Mouse (Mus musculus) frontal cortex, postnatal 25 days (tissue): ENCODE measurements around the gene Grm1.
"Not testable (repeated sequence)": the region's sequence is repeated elsewhere in the genome, so short reads cannot be mapped to it uniquely, and the experiment has no call there.

Experiments
- DNase-seq, 2 experiments: peaks; one replicate each; pipeline ENCODE4 v3.0.0; 2022; ENCODE audit warnings: low spot score in 2 of 2

Grm1 gene

DNA sequence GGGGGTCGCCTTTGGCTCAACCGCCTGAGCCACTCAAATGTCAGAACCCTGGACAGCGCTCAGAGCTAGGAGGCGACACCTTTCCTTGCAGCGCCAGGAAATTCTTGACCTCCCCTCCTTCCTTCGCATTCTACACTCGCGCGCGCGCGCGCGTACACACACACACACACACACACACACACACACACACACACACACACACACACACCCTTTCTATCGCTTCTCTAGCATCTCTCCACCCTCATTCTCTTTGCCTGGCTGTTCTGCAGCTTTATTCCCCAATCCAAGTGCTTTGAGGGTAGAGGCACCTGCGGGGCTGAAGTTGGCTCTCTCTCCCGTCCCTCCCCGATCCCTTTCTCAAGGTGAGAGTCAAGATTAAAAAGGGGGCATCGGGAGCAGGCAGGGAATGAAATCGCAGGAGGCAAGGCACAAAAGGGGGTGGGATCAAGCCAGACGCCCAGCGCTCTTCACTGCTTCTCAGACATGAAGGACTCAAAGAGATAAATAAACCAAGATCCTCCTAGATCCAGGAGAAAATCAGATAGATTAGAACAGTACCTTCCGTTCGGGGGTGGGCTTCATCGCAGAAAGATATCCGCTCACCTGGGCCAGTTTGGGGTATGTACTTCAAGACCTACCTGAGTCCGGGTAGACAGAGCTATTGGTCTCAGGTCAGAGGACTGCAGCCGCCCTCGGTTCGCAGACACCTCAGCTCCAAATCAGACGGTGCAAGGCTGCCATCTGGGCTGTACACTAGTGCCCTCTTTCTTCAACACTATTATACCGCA is at the start of gene Grm1:
Gene Grm1 (minus strand): TSS at position 746 of the 788 bp plus-strand sequence.
- peak; percentile 25 to 40 for DNase-seq

DNA sequence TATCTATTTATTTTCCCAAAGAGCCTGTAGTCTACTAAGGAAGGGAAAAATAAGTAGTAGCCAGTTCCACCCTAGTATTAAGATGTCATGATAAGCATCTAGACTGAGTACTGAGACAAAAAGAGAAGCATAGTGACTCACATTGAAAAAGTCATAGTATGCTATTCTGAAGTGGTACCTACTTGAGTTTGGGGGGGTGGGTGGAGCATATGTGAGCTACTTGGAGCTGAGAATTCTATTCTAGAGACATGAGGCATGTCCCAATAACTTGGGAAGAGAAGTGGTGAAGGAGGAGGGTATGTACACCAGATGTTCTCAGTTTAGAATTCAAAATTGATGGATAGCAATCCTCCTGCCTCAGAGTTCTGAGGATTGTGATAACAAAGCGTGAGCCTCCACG is 39.6 kb upstream of the Grm1 start:
- DNase-seq, result no peak

DNA sequence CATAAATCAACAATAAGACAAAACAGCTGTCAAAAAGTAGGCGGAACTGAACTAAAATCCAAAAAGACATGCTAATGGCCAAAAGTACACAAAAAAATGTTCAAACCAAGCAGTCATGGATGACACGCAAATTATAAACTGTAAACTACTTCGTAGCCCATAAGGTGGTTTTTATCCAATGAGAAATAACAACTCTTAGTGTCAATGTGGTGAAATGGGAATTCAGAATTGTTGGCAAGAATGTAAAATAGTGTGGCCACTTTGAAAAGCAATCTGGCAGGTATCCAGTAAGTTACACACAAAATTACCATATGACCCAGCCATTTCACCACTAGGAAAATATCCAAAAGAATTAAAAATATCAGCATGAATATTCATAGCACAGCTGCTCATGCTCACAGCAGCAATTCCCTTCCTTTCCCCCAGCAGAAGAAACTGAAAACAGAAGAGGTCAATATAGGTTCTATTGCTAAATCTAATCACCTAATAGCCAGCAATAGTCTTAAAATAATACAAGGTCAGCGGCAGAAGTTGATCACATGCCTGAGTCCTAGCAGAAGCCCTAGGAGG is 16.4 kb upstream of the Grm1 start:
- no peak for DNase-seq

DNA sequence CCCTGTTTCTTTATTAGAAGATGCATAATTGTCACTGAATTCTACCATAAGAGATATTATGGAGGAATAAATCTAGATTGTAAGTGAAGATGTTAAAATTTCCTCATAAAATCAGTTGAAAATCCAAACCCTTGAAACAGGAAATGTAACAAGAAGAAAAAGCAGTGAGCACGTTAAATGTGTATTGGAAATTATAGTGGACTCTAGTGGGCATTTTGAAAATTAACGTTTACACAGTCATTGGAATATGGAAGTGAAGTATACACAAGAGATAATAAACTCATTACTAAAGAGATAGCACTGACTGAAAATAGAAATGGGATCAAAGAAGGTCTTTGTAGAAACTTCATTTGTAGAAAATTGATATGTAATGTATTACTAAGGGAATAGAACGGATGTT is 4.2 kb upstream of the Grm1 start:
- DNase-seq, result no peak

DNA sequence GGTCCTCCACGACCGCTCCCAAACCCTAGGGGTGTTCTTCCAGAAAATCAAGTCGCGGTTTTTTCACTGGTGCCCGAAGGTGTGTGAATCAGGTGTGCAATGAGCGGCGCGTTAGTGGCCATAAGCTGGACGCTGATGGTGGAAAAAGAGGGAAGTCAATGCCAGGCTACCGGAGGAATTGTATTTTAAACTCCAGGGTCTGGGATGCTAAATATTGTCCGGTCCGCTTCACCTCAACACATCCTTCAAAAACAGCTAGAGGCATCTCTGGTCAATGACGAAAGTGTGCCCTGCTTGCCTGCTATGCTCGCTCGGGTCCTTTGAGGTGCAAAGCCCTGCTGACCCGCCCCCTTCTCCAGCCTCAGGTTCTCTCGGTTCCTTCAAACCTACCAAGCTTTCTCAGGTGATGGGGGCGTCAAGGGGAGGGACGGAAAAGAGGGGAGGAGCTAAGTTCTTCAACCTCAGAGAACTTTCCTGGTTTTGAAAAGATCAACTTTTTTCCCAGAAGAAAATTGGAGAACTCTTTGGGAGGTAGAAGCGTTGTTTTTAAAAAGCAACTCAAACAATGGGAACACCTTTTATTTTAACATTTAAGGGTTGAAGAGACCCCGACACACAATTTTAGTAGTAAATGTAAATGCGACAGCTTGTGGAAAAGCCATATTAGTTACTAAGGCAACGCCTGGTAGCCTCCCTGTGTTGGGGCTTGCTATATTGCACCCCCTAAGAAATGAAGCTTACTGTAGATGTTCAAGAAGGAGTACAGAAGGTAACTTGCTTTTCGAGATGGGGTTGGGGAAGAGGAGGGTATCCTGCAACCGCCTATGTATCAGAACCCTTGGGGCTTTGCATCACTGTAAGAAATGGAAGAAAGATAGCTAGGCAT is 1.2 kb downstream of the Grm1 start:
- no peak for DNase-seq

DNA sequence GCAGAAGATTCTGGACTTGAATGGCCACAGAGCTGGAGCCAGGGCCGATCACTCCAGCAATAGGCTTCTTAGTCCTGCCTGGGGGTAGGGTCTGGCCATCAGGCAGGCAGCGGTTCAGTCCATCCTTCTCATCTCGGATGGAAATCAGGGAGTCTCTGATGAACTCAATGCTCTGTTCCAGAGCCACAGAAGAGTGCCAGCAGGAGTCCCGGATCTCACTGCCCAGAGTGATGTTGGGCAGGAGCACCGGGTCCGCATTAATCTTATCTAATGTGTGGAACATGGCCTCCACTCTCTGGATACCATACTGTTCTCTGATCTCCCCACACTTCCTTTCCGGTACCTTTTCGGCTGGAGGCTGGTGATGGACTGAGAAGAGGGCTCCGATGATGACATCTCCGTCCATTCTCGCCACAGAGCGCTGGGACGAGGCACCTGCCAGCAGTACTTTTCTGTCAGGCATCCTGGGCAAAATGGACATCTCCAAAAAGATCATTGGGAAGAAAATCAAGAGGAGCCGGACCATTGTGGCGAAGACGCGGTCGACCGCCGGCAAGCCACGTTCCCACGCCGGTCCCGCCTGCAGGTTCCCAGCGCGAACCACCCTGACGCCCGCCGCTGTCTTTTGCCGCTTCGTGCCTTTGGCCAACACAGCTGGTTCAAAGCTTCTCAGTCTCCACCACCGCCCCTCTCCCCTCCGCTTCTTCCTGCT is 2.0 kb downstream of the Grm1 start:
- peak in 1 of 2 experiments; percentile 6 for DNase-seq

DNA sequence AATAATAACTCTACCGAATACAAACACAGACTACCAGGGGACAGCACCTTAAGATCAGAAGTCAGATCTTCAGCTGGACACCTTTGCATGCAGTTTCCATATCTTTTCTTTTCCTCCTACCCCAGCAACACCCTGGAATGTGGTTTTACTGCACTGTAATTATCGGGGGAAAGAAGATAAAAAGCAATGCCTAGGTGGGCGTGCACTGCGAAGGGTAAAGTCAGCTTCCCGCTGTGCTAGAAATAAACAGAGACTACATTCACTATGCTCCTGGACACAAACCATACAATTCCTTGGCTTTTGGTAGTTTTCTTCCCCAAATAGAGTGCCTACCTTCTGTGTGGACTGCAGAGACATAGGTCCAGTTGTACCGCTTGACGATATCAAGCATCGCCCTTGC is 2.6 kb downstream of the Grm1 start:
- no peak for DNase-seq

DNA sequence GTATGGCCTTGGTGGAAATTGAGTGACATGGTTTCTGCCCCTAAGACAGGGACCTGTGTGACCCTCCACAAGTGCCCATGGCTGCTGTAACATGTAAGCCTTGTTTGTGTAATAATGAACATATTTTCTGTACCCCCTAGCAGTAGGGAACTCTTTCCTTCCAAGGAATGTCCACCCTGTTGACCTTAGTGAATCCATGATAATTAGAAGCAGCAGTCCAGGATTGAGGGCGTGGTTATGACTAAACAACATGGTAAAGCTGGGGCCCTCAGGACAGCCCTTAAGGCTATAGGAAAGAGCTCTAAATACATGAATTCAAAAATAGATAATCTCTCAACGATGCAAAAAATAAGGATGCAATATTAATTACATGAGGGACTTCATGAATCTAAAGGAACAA is 17.0 kb downstream of the Grm1 start:
- no peak for DNase-seq

DNA sequence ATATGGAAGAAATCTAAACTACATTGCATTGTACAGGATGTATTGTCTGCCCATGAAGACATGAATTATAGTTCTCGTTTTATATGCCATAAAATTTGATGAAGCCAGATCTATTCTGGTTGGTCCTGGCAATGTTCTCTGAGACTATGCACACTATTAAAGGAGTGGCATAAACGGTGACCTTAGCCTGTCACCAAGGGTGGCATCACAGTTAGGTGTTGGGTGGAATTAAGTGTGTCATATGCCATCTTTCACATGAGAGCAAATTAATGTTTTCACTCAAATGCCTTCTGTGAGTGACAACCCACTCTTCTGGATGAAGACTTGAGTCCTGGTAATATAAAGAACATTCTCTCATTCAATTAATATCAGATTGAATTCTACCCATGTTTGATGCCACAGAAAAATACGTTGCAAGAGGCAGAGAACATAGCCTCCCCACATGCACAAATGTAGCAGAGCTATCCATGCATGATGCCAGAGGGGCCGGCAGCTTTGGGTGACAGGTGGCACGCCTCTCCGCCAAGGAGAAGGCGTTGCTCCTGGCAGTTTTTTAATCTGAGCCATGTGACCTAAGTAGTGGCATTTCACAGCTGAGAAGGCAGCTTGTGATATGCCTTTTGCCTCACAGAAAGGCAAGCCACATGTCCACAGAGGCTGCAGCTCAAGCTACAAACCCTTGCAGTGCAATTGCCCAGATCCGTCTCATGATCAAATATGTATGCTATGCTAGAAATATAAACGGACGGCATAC is 20.7 kb downstream of the Grm1 start:
- DNase-seq, result no peak

DNA sequence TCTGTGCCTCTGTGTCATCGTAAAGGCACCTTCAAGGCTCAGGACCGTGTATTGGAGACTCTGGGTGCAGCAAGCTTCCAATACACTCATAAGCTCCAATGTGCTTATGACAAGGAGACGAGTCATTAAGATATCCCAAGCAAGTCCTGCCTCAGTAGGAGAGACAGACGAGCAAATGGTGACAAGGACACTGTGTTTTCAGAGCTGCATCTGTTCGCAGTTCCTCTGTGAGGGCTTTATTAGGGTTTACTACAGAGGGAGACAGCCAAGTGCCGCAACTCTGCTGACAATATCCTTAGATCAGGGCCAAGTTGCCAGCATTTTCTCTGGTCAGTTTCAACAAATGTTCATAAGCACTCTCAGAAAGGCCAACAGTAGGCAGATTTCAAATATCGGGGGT is 32.8 kb downstream of the Grm1 start:
- no peak for DNase-seq

DNA sequence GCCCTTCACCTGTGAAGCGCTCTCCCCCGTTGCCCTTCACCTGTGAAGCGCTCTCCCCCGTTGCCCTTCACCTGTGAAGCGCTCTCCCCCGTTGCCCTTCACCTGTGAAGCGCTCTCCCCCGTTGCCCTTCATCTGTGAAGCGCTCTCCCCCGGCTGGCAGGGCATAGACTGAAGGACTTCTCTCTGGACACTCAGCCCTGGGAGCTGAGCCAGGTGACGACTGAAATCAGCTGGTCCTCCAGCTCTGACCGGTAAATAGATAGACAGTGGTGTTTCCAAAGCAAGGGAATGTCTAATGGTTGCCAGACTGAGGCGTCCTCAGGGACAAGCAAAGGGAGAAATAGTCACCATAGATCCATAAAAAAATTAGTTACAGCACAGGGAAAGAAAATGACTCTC is 36.7 kb downstream of the Grm1 start:
- not testable (repeated sequence) for DNase-seq

DNA sequence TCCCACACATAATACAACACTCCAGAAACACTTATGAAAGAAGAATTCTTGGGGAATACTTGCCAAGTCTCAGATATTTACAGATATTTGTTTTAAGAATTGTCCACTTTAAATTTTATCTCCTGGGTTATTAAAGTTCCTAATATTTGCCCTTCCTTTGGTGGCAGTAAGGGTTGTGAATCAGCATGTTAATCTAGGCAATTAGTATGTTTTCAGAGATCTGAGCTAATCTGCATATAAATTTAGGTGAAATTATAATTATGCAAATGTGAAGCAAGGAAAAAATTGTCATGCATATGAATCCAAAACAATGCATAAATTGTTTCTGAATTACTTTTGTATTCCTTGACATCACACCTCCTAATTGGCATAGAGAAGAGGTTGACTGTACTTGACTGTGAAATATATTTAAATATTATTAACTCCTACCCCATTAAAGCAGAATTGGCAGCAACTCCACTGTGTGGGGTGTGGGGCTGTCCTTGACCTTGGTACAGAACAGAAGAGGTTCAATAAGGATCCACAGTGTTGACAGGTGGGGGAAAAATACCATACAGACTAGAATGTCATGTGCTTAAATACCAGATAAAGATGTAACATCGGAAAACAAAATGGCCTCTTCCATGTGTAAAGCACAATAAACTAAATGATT is 37.6 kb downstream of the Grm1 start:
- no peak for DNase-seq

DNA sequence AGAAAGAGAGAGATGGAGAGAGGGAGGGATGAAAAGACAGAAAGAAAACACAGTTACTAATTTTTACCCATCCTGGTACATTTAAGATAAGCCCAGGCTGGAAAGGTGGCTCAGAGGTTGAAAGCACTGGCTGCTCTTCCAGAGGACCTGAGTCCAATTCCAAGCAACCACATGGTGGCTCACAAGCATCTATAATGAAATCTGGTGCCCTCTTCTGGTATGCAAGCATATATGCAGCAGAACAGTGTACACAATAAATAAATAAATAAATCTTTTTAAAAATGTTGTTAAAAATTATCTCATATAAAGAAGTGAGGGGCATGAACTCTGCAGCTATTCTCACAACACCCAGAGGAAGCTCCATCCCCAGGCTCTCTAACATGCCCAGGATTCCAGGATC is 42.8 kb downstream of the Grm1 start:
- no peak for DNase-seq

DNA sequence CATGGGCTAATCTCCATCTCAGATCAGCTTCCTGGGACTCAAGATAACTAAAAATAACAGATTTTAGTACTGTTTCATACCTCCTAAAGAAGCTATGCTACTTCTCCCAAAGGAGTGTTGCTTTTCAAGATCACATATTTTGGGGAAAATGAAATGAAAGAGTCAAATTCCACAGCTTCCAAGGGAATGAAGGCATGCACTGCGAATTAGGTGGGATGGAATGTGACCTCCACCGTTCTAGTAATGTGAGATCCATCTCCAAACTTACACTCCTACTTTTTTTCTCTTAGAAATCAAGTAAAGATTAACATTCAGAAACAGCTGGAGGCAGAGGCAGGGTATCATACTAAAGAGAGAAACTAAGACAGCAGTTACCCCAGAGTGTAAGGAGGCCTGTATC is 49.9 kb downstream of the Grm1 start:
- no peak for DNase-seq

DNA sequence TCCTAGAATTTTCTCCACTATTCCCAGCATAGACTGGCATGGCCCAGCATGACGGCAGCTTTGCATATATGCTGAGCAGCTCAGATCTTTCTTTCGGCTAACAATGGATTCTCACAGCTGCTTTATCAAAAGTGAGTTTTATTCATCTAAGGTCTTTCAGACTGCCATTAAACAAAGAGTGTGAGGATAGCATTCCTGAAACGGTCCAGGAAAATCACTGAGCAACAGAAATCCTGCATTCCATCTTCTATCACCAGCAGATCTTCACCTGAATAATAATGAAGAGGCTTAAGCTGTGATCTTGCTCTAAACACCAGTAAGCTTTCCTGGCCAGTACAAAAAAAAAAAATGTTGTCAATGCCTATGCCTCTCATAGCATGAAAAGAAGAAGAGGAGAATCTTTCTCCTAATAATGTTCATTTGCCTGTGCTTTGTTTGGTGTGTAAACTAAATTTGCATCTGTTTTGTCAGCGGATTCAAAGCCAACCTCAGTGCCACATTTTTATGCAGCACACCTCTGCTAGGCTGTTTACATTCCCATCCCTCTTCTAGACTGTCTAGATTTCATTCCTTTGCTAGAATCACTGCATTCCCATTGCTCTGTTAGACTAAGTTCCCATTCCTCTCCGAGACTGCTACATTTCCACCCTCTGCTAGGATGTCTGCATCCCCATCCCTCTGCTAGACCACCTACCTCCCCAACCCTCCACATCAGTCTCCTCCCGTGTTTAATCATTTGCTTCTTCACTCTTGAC is 56.2 kb downstream of the Grm1 start:
- DNase-seq, result no peak

DNA sequence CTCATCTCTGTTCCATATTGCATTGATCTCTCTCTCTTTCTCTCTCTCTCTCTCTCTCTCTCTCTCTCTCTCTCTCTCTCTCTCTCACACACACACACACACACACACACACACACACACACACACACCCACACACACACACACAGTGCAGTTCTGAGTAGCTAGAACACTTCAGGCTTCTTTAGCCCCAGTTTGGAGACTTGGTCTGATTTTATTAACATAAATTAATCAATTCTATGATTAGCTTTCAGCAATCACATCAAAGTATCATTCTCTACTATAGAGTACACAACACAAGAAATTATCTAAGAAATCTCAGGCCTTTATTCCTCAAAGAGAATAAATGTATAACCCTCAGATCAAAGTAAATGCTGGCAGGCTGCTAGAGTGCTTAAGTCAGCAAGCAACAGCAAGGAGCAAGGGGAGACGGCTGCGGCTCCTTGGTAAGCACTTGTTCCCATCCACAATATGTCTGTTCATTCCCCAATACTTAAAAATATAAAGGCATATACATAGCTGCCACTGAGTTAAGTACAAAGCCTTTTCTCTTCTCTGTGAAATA is 63.1 kb downstream of the Grm1 start:
- no peak for DNase-seq

DNA sequence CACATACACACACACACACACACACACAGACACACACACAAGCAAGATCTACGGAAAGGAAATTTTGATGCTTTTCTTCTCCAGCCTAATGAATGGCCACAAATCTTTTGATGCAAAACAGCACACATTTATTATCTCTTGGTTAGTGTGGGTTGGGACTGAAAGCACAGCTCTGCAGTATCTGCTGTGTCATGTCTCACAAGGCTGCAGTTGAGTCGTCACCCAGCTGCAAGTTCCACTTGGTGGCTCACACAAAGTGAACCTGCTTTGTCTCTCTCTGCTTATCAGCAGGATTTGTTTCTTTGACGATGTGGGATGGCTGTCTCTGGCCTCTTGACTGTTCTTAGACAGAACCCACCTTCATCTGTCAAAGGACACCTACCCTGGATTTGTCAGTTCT is 68.5 kb downstream of the Grm1 start:
- no peak for DNase-seq

DNA sequence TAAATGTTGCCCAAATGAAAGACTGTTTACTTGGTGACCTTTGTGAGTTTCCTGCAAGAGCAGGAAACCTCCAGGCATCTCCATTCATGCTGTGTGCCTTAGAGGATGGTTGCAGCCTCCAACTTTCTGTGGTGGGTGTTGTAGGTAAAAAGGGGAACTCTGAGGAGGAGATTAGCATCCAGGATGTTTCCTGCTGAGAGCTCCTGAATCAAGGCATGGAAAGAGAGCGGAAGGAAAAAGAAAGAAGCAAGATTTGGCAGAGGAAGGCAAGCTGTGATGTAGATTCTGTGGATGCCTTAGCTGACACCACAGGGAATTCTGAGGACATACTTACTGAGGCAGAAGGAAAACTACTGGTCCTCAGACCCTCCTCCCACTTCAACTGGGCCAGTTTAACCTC is 85.4 kb downstream of the Grm1 start:
- DNase-seq, result no peak

DNA sequence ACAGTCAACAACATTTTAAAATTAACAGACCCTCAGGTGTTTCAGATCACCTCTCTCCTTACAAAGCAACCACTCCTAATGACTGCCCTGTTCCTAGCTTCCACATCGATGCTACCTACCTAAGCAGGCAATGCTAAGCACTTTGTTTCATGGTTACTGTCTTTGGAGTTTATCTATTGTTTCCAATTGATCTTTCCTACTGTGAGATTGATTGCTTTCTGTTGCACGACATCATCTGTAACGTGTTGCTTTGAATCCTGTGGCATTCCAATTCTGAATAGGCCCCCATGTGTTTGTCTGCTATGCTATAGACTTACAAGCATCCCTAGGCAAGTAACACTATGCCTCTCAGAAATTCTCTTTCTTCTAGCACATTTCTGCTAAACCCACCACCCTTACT is 90.4 kb downstream of the Grm1 start:
- DNase-seq, result no peak

DNA sequence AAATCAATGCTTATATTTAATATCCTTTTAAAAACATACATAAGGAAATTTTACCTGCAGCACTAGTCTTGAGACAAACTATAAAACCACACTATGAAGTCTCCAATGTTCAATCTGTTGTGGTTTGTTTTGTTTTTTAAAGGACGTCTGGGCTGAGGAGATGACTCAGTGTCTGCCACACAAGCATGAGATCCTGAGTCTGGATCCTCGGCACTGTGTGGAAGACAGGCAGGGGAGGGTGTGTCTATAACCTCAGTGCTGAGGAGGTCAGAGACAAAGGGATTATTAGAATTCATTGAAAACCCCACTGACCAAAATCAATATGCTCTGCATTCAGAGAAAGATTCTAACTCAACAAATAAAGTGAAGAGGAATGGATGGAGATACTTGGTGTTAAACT is 110.8 kb downstream of the Grm1 start:
- no peak for DNase-seq
